Mouse (Mus musculus) kidney, postnatal 0 days (tissue): ENCODE results near the gene Rpl18. TPM values are rescaled to one million over a fixed set of nuclear protein-coding genes. Genes with fewer than 3 reads are reported as not detected.

Source experiments
- ATAC-seq: fragments of 200-750 bp; cut with Nextera tagmentation; replicated peaks from 2 replicates; pipeline ENCODE4 v1.8.0; 2017; ENCODE audit warnings: low read depth, moderate number of reproducible peaks, moderate TSS enrichment, moderate library complexity; ENCODE audit not compliant: low FRiP score
- DNase-seq: peaks from one replicate; pipeline ENCODE4 v3.0.0-alpha.2; 2016; ENCODE audit warnings: low spot score
- H3K27ac ChIP-seq: fragments of 300-500 bp; sonication (generic); 2 replicates; pipeline ENCODE4 v1.5.1; 2014; ENCODE audit warnings: mild to moderate bottlenecking
- H3K27me3 ChIP-seq: fragments of 300-500 bp; sonication (generic); 2 replicates; pipeline ENCODE4 v1.6.1; 2014; ENCODE audit warnings: low read length, mixed read lengths; ENCODE audit not compliant: insufficient read depth
- H3K36me3 ChIP-seq: fragments of 300-500 bp; sonication (generic); 2 replicates; pipeline ENCODE4 v1.6.1; 2014; ENCODE audit warnings: low read length, mixed read lengths; ENCODE audit not compliant: insufficient read depth
- H3K4me1 ChIP-seq: fragments of 300-500 bp; sonication (generic); replicated peaks from 2 replicates; pipeline ENCODE4 v1.6.1; 2014; ENCODE audit warnings: antibody characterized with exemption, low read length, mixed read lengths; ENCODE audit not compliant: insufficient read depth
- H3K4me2 ChIP-seq: fragments of 300-500 bp; sonication (generic); 2 replicates; pipeline ENCODE4 v1.6.1; 2014; ENCODE audit warnings: mild to moderate bottlenecking, low read length, moderate library complexity, mixed read lengths
- H3K4me3 ChIP-seq: fragments of 300-500 bp; sonication (generic); replicated peaks from 2 replicates; pipeline ENCODE4 v1.5.1; 2014; ENCODE audit warnings: low read depth, low read length
- H3K9ac ChIP-seq: fragments of 300-500 bp; sonication (generic); 2 replicates; pipeline ENCODE4 v1.6.1; 2014; ENCODE audit warnings: low read depth, low read length
- H3K9me3 ChIP-seq: fragments of 300-500 bp; sonication (generic); replicated peaks from 2 replicates; pipeline ENCODE4 v1.6.1; 2016; ENCODE audit warnings: low read length, inconsistent platforms, mixed read lengths
- CTCF ChIP-seq: IDR thresholded peaks from 2 replicates; pipeline ENCODE4 v1.5.1; 2016; ENCODE audit warnings: antibody characterized with exemption, low read depth, mild to moderate bottlenecking, moderate library complexity
- WGBS: fragments of 180-500 bp; shearing (Covaris S2); extraction: QIAGEN DNeasy Blood & Tissue Kit; methylation state at CpG from one replicate; pipeline ENCODE4 v1.1.7; 2014; 5-methylcytosine and 5-hydroxymethylcytosine counted together
- polyA plus RNA-seq: library from polyadenylated mRNA; unstranded; fragments of >200 nt; fragmentation: Nextera tagmentation; extraction: Ambion mirVana; gene quantifications from 2 replicates; pipeline ENCODE4 v1.2.1, GENCODE M21; 2015

Gene Rpl18
- polyA plus RNA-seq, 1 experiment from 2014 or later, result 1,142 TPM

- H3K4me2 ChIP-seq, result no peak overlapping the region
- DNase-seq, result peak; percentile 94
- H3K27me3 ChIP-seq, result no peaks in the 10 kb centered on the region
- 33% methylated on average over 2 of the region's 2 CpGs for WGBS
- no peaks in the 10 kb centered on the region for H3K36me3 ChIP-seq
- no peak for TF ChIP-seq CTCF
- no peaks in the 10 kb centered on the region for H3K9me3 ChIP-seq
- H3K4me3 ChIP-seq, result no peak overlapping the region
- no peak overlapping the region for H3K9ac ChIP-seq
- H3K4me1 ChIP-seq, result 0 out of 2 replicates have a peak, but pooled peaks cover 6% of the 10 kb centered on the region
- ATAC-seq, result peak; percentile 83
- H3K27ac ChIP-seq, result no peak overlapping the region
Measured at GRCm38 (mm10) chr7:45744387-45744786, 29.1 kb downstream of the Rpl18 start.

GRCm38 (mm10) chr7:45746518-45746917 lies 31.3 kb downstream of the Rpl18 start:
- Histone ChIP-seq H3K9me3 (no peaks in the 10 kb centered on the region), H3K36me3 (no peaks in the 10 kb centered on the region), H3K27me3 (no peaks in the 10 kb centered on the region), H3K27ac (no peak overlapping the region), H3K4me3 (no peak overlapping the region), H3K4me2 (no peak overlapping the region), H3K9ac (no peak overlapping the region), H3K4me1 (0 out of 2 replicates have a peak, but pooled peaks cover 6% of the 10 kb centered on the region)
- 65% methylated on average over 6 of the region's 6 CpGs for WGBS
- ATAC-seq (no peak), DNase-seq (no peak)
- TF ChIP-seq CTCF, result peak; percentile 60

GRCm38 (mm10) chr7:45747450-45747849 lies 32.2 kb downstream of the Rpl18 start:
- no peak overlapping the region for H3K4me3 ChIP-seq
- WGBS, result 83% methylated on average over 5 of the region's 5 CpGs
- H3K27ac ChIP-seq, result no peak overlapping the region
- no peaks in the 10 kb centered on the region for H3K4me1 ChIP-seq
- H3K36me3 ChIP-seq, result no peaks in the 10 kb centered on the region
- no peak overlapping the region for H3K4me2 ChIP-seq
- TF ChIP-seq CTCF, result no peak
- no peaks in the 10 kb centered on the region for H3K9me3 ChIP-seq
- ATAC-seq (no peak), DNase-seq (no peak)
- no peaks in the 10 kb centered on the region for H3K27me3 ChIP-seq
- no peak overlapping the region for H3K9ac ChIP-seq

- DNase-seq (no peak), ATAC-seq (no peak)
- no peak overlapping the region for H3K9ac ChIP-seq
- no peaks in the 10 kb centered on the region for H3K36me3 ChIP-seq
- H3K27ac ChIP-seq, result no peak overlapping the region
- no peaks in the 10 kb centered on the region for H3K9me3 ChIP-seq
- no peaks in the 10 kb centered on the region for H3K4me1 ChIP-seq
- no peak for TF ChIP-seq CTCF
- H3K27me3 ChIP-seq, result no peaks in the 10 kb centered on the region
- H3K4me2 ChIP-seq, result no peak overlapping the region
- 59% methylated on average over 7 of the region's 7 CpGs for WGBS
- H3K4me3 ChIP-seq, result no peak overlapping the region
Measured at GRCm38 (mm10) chr7:45748110-45748509, 32.9 kb downstream of the Rpl18 start.

GRCm38 (mm10) chr7:45749401-45749800 lies 34.1 kb downstream of the Rpl18 start:
- 0 out of 2 replicates have a peak overlapping the region, but pooled peaks have one; percentile 13 for H3K27ac ChIP-seq
- H3K4me1 ChIP-seq, result no peaks in the 10 kb centered on the region
- H3K27me3 ChIP-seq, result no peaks in the 10 kb centered on the region
- 29% methylated on average over 8 of the region's 10 CpGs for WGBS
- no peak overlapping the region for H3K4me3 ChIP-seq
- DNase-seq (no peak), ATAC-seq (no peak)
- H3K36me3 ChIP-seq, result no peaks in the 10 kb centered on the region
- no peak overlapping the region for H3K9ac ChIP-seq
- TF ChIP-seq CTCF, result no peak
- no peaks in the 10 kb centered on the region for H3K9me3 ChIP-seq
- H3K4me2 ChIP-seq, result no peak overlapping the region

GRCm38 (mm10) chr7:45750162-45750561 lies 34.9 kb downstream of the Rpl18 start:
- no peak for TF ChIP-seq CTCF
- Histone ChIP-seq H3K9ac (no peak overlapping the region), H3K27ac (no peak overlapping the region), H3K27me3 (no peaks in the 10 kb centered on the region), H3K9me3 (no peaks in the 10 kb centered on the region), H3K4me1 (no peaks in the 10 kb centered on the region), H3K4me2 (no peak overlapping the region), H3K36me3 (no peaks in the 10 kb centered on the region), H3K4me3 (no peak overlapping the region)
- DNase-seq (no peak), ATAC-seq (no peak)
- WGBS, result 52% methylated on average over 9 of the region's 9 CpGs

- H3K36me3 ChIP-seq, result no peaks in the 10 kb centered on the region
- H3K27me3 ChIP-seq, result no peaks in the 10 kb centered on the region
- no peak overlapping the region for H3K4me2 ChIP-seq
- WGBS, result 54% methylated on average over 6 of the region's 6 CpGs
- H3K9me3 ChIP-seq, result no peaks in the 10 kb centered on the region
- DNase-seq (no peak), ATAC-seq (no peak)
- no peak overlapping the region for H3K9ac ChIP-seq
- no peak for TF ChIP-seq CTCF
- peaks cover 5% of the 10 kb centered on the region; the same call in 1 of the 2 replicates for H3K4me1 ChIP-seq
- H3K4me3 ChIP-seq, result no peak overlapping the region
- H3K27ac ChIP-seq, result no peak overlapping the region
Measured at GRCm38 (mm10) chr7:45755703-45756102, 40.4 kb downstream of the Rpl18 start.
